Mouse (Mus musculus) brain, embryonic 14.5 days (tissue): ENCODE measurements at regions not wholly inside any gene's neighbourhood (a gene's known extent, or its start where the extent isn't known, plus 50 kb on each side); places are given as distances from the start of the nearest gene placed in this dataset.

Experiments
- CTCF ChIP-seq: fragments of 200-500 bp; IDR thresholded peaks from 2 replicates; pipeline ENCODE4 v1.5.1; 2012; ENCODE audit warnings: inconsistent platforms, mild to moderate bottlenecking, moderate library complexity, borderline replicate concordance; ENCODE audit not compliant: insufficient read depth, insufficient read length; ENCODE audit errors: extremely low read depth
- POLR2A ChIP-seq: fragments of 200-500 bp; IDR thresholded peaks from 2 replicates; pipeline ENCODE4 v1.6.1; 2012; ENCODE audit warnings: mild to moderate bottlenecking, inconsistent platforms, borderline replicate concordance; ENCODE audit not compliant: poor library complexity, insufficient read depth, insufficient read length, severe bottlenecking; ENCODE audit errors: extremely low read depth

GRCm38 (mm10) chr17:4868446-4868825, 125.7 kb upstream of the Arid1b start:
- no peak for TF ChIP-seq CTCF
- no peak for TF ChIP-seq POLR2A
